Mouse (Mus musculus) v-Abl transformed pro-B cells (cell line): Measurements from ENCODE around the gene Hccs.

ENCODE experiments used
- in situ Hi-C, 2 experiments: fragments of 400-800 bp; cut with MboI; formaldehyde crosslinking; loops; one replicate each; pipeline ENCODE4 v1.15.1; 2025; ENCODE audit not compliant: unreplicated experiment in 2 of 2

The Hccs gene

GRCm38 (mm10) chrX:169319945-169320667 is at the start of gene Hccs:
Gene Hccs (minus strand): TSS chrX:169320372.
- in situ Hi-C loops: loop anchor here (5.0 to 25.0 kb wide), 6 partner anchors 508 to 1958 kb away; no protein-coding TSS in a partner anchor

GRCm38 (mm10) chrX:169357146-169357772 is 37.1 kb upstream of the Hccs start:
- in situ Hi-C loops: no loop called here

GRCm38 (mm10) chrX:169338213-169338612 is 18.0 kb upstream of the Hccs start:
- in situ Hi-C loops: loop anchor here in 1 of 2 experiments (25.0 kb wide), 1 partner anchor 449 kb away; the partner anchor contains the start of gene 4933400A11Rik

GRCm38 (mm10) chrX:169337559-169337958 is 17.4 kb upstream of the Hccs start:
- in situ Hi-C loops: loop anchor here in 1 of 2 experiments (25.0 kb wide), 1 partner anchor 450 kb away; the partner anchor contains the start of gene 4933400A11Rik

GRCm38 (mm10) chrX:169332264-169332663 is 12.1 kb upstream of the Hccs start:
- in situ Hi-C loops: loop anchor here in 1 of 2 experiments (25.0 kb wide), 1 partner anchor 455 kb away; the partner anchor contains the start of gene 4933400A11Rik

GRCm38 (mm10) chrX:169325929-169326595 is 5.9 kb upstream of the Hccs start:
- in situ Hi-C loops: loop anchor here (5.0 to 25.0 kb wide), 2 partner anchors 461 to 651 kb away; partner anchors contain the start of gene 4933400A11Rik (in 1 of the 2)

GRCm38 (mm10) chrX:169320668-169321005 is 465 bp upstream of the Hccs start:
- in situ Hi-C loops: loop anchor here (5.0 to 25.0 kb wide), 6 partner anchors 508 to 1958 kb away; no protein-coding TSS in a partner anchor

GRCm38 (mm10) chrX:169319066-169319760 is 959 bp downstream of the Hccs start:
- in situ Hi-C loops: loop anchor here (25.0 kb wide), 5 partner anchors 507 to 1957 kb away; no protein-coding TSS in a partner anchor

GRCm38 (mm10) chrX:169308559-169308958 is 11.6 kb downstream of the Hccs start:
- in situ Hi-C loops: loop anchor here (25.0 kb wide), 5 partner anchors 496 to 1946 kb away; no protein-coding TSS in a partner anchor

GRCm38 (mm10) chrX:169303945-169304344 is 16.2 kb downstream of the Hccs start:
- in situ Hi-C loops: loop anchor here (5.0 to 25.0 kb wide), 6 partner anchors 492 to 1942 kb away; no protein-coding TSS in a partner anchor

- in situ Hi-C loops: loop anchor here (5.0 to 25.0 kb wide), 6 partner anchors 490 to 1940 kb away; no protein-coding TSS in a partner anchor
Measured at GRCm38 (mm10) chrX:169302271-169303045, 17.7 kb downstream of the Hccs start.

GRCm38 (mm10) chrX:169299579-169299978 is 20.6 kb downstream of the Hccs start:
- in situ Hi-C loops: loop anchor here (5.0 to 10.0 kb wide), 4 partner anchors 215 to 362 kb away; no protein-coding TSS in a partner anchor

GRCm38 (mm10) chrX:169263433-169264172 is 56.6 kb downstream of the Hccs start:
- in situ Hi-C loops: no loop called here

- in situ Hi-C loops: no loop called here
Measured at GRCm38 (mm10) chrX:169262212-169262611, 58.0 kb downstream of the Hccs start.

- in situ Hi-C loops: no loop called here
Measured at GRCm38 (mm10) chrX:169261034-169261433, 59.1 kb downstream of the Hccs start.

GRCm38 (mm10) chrX:169256741-169257140 is 63.4 kb downstream of the Hccs start:
- in situ Hi-C loops: no loop called here

- in situ Hi-C loops: no loop called here
Measured at GRCm38 (mm10) chrX:169255915-169256314, 64.3 kb downstream of the Hccs start.

GRCm38 (mm10) chrX:169222357-169223062 is 97.7 kb downstream of the Hccs start:
- in situ Hi-C loops: no loop called here
